Mouse (Mus musculus) layer of hippocampus, adult 18-20 months (tissue): ENCODE results near the gene Gm11939. TPM values are rescaled to one million over a fixed set of nuclear protein-coding genes. Genes with fewer than 3 reads are reported as not detected.

Experiments used
- total RNA-seq, 2 experiments: library from RNA; stranded (reverse); gene quantifications; 2 replicates each; pipeline ENCODE4 v1.2.3; 2021

Gm11939 gene
- total RNA-seq, 2 experiments from 2014 or later: not detected

Other genes starting within 250 kb of the Gm11939 start
- gene Krt25, start 236.5 kb downstream of the Gm11939 start, total RNA-seq: not detected
- not detected for gene Krt26, start 221.5 kb downstream of the Gm11939 start, total RNA-seq
- not detected for gene Krt27, start 208.4 kb downstream of the Gm11939 start, total RNA-seq
- under 1 TPM; 0.20 to 0.25 TPM for gene Krt28, start 184.6 kb downstream of the Gm11939 start, total RNA-seq
- gene Krt10, start 170.1 kb downstream of the Gm11939 start, total RNA-seq: 10 to 100 TPM; 12.2 to 13.4 TPM
- 1 to 10 TPM; 1.0 to 1.1 TPM for gene Krt12, start 137.2 kb downstream of the Gm11939 start, total RNA-seq
- gene Krt20, start 121.3 kb downstream of the Gm11939 start, total RNA-seq: not detected
- not detected for gene Krt23, start 66.3 kb downstream of the Gm11939 start, total RNA-seq
- gene Krt39, start 38.1 kb downstream of the Gm11939 start, total RNA-seq: not detected
- gene Krt40, start 16.3 kb downstream of the Gm11939 start, total RNA-seq: not detected
- not detected for gene Krtap3-3, start 8.6 kb downstream of the Gm11939 start, total RNA-seq
- gene Krtap3-2, start 2.6 kb downstream of the Gm11939 start, total RNA-seq: not detected
- gene Krtap3-1, start 7.2 kb upstream of the Gm11939 start, total RNA-seq: not detected
- not detected for gene Krtap1-5, start 21.6 kb upstream of the Gm11939 start, total RNA-seq
- gene Krtap1-4, start 24.2 kb upstream of the Gm11939 start, total RNA-seq: not detected
- gene Krtap1-3, start 31.9 kb upstream of the Gm11939 start, total RNA-seq: not detected
- gene Krtap9-3, start 38.6 kb upstream of the Gm11939 start, total RNA-seq: not detected
- not detected for gene Gm11938, start 43.8 kb upstream of the Gm11939 start, total RNA-seq
- gene Gm11937, start 50.7 kb upstream of the Gm11939 start, total RNA-seq: not detected
- gene Krtap2-4, start 55.4 kb upstream of the Gm11939 start, total RNA-seq: not detected
- gene Gm11562, start 61.0 kb upstream of the Gm11939 start, total RNA-seq: not detected
- not detected for gene Krtap4-1, start 68.8 kb upstream of the Gm11939 start, total RNA-seq
- gene Krtap4-2, start 75.6 kb upstream of the Gm11939 start, total RNA-seq: not detected
- gene Krtap4-7, start 84.6 kb upstream of the Gm11939 start, total RNA-seq: not detected
- not detected for gene Gm11555, start 90.8 kb upstream of the Gm11939 start, total RNA-seq
- not detected for gene Gm11563, start 99.5 kb upstream of the Gm11939 start, total RNA-seq
- not detected for gene Krtap4-6, start 106.5 kb upstream of the Gm11939 start, total RNA-seq
- not detected for gene Gm14190, start 131.3 kb upstream of the Gm11939 start, total RNA-seq
- not detected for gene Gm14180, start 174.8 kb upstream of the Gm11939 start, total RNA-seq
- not detected for gene Gm11595, start 213.4 kb upstream of the Gm11939 start, total RNA-seq
- not detected for gene Krtap4-8, start 221.2 kb upstream of the Gm11939 start, total RNA-seq
- gene Krtap4-9, start 225.7 kb upstream of the Gm11939 start, total RNA-seq: not detected
- gene Gm11596, start 234.0 kb upstream of the Gm11939 start, total RNA-seq: not detected
- gene Gm11569, start 239.5 kb upstream of the Gm11939 start, total RNA-seq: not detected
- not detected for gene Gm11554, start 245.0 kb upstream of the Gm11939 start, total RNA-seq